Mouse (Mus musculus) G1E (cell line): ENCODE results near the gene Inhbc. TPM values are rescaled to one million over a fixed set of nuclear protein-coding genes. Genes with fewer than 3 reads are reported as not detected.
A peak's percentile ranks its signal among the peaks of the same experiment; 100 is the strongest.

Source experiments
- ATAC-seq: 2 replicates; pipeline ENCODE4 v1.8.0; 2016; ENCODE audit warnings: mild to moderate bottlenecking; ENCODE audit not compliant: insufficient number of reproducible peaks, poor library complexity, low FRiP score, severe bottlenecking; ENCODE audit errors: extremely low read depth
- DNase-seq: peaks from one replicate; pipeline ENCODE4 v3.0.0; 2012; ENCODE audit warnings: low spot score
- H3K27me3 ChIP-seq: 2 replicates; pipeline ENCODE4 v1.6.1; 2012; ENCODE audit warnings: mild to moderate bottlenecking, low read length, inconsistent platforms; ENCODE audit not compliant: insufficient read depth
- H3K36me3 ChIP-seq: replicated peaks from 2 replicates; pipeline ENCODE3; 2012; ENCODE audit warnings: mild to moderate bottlenecking, inconsistent platforms
- H3K4me1 ChIP-seq: 2 replicates; pipeline ENCODE4 v1.6.1; 2012; ENCODE audit warnings: low read depth, low read length, inconsistent platforms, mixed read lengths; ENCODE audit not compliant: insufficient read depth
- H3K4me3 ChIP-seq: 2 replicates; pipeline ENCODE4 v1.5.1; 2012; ENCODE audit warnings: low read depth, mild to moderate bottlenecking, inconsistent platforms, low read length, moderate library complexity, mixed read lengths
- H3K9me3 ChIP-seq: replicated peaks from 2 replicates; pipeline ENCODE4 v1.6.1; 2012; ENCODE audit warnings: inconsistent platforms
- CTCF ChIP-seq: IDR thresholded peaks from 2 replicates; pipeline ENCODE4 v1.5.1; 2012; ENCODE audit warnings: low read depth, low read length, inconsistent platforms, mixed read lengths
- GATA1 ChIP-seq: IDR thresholded peaks from 2 replicates; pipeline ENCODE4 v1.6.1; 2012; ENCODE audit warnings: borderline replicate concordance, low read length, inconsistent platforms, mixed read lengths
- GATA2 ChIP-seq: IDR thresholded peaks from 2 replicates; pipeline ENCODE4 v1.6.1; 2012; ENCODE audit warnings: low read depth, low read length, inconsistent platforms, borderline replicate concordance
- POLR2AphosphoS5 ChIP-seq: IDR thresholded peaks from 2 replicates; pipeline ENCODE4 v1.6.1; 2012; ENCODE audit warnings: low read depth, low read length, inconsistent platforms; ENCODE audit not compliant: insufficient replicate concordance
- TAL1 ChIP-seq: conservative IDR thresholded peaks from 2 replicates; pipeline ENCODE4 v1.6.1; 2012; ENCODE audit warnings: low read depth, low read length, inconsistent platforms, mixed read lengths
- polyA plus RNA-seq: library from polyadenylated mRNA; stranded (reverse); fragments of >175 nt; gene quantifications from 2 replicates; pipeline ENCODE4 v1.2.3, GENCODE M21; 2012
- total RNA-seq, 2 experiments: library from RNA; stranded (forward) in 1 of 2; stranded (reverse) in 1 of 2; fragments of 200-1000 nt in 1 of 2; fragments of >200 nt in 1 of 2; fragmentation: Nextera tagmentation in 1 of 2; gene quantifications; 2 replicates each; pipeline ENCODE4 v1.2.3; 2014 to 2017

Gene Inhbc
- total and polyA plus RNA-seq, 3 experiments = 0.05 TPM; not detected in 2

DNA sequence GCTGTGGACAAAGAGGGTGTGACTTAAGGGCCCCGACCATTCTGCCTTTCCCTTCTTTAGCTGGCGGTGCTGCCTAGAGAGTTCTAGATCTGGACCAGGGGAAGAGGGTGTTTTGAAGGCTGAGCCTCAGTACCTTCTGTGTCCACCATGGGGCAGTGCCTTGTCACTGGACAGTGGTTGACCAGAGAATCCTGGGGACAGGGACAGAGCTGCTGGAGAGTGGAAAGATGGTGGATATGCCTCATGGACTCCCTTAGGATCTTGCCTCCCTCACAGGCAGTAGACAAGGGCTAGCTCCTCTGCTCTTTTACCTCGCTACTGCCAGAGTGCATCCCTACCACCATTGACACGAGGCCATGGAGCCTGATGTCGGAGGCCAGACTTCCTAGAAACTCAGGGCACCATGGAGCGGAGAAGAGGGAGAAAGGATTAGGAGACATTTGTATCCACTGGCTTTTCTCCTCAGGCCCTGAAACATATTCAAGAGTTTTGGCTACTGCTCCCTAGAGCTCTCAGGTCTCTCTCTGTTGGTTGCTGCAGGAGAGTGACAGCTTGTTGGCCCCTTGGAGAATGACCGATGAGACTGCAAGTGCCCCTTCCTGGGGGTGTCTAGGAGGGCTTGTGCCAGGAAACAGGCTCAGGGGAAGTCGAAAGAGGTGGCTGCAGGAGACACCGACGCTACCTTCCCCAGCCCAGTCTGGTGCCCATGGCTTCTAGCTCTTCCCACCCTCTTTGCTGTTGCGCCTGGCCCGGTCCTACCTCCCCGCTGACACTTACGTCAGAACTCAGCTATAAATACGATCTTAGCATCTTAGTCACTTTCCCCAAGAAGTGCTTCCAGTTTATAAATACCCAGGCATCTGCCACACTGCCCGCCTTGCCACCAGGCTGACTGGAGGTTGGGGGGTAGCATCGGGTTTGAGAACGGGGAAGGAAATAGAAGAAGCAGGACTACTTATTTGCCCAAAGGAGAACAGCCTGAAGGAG lies 16.0 kb downstream of the Inhbc start, which contains the start of gene Inhbe:
Gene Inhbe (minus strand): TSS at position 503 of the 987 bp plus-strand sequence.
- H3K27me3 ChIP-seq = peaks cover 71% of the 10 kb centered on the region
- H3K4me1 ChIP-seq = peaks cover 15% of the 10 kb centered on the region
- DNase-seq (no peak), ATAC-seq (no peak)
- H3K9me3 ChIP-seq = no peaks in the 10 kb centered on the region
- H3K4me3 ChIP-seq = no peak within 1 kb of the TSS
- no peaks in the 10 kb centered on the region for H3K36me3 ChIP-seq
- TF ChIP-seq GATA1 (no peak), CTCF (no peak), GATA2 (no peak), POLR2AphosphoS5 (no peak), TAL1 (no peak)

- Histone ChIP-seq H3K4me3 (no peak overlapping the region), H3K27me3 (peaks cover 68% of the 10 kb centered on the region), H3K4me1 (peaks cover 17% of the 10 kb centered on the region), H3K36me3 (no peaks in the 10 kb centered on the region), H3K9me3 (no peaks in the 10 kb centered on the region)
- no peak for ATAC-seq
- DNase-seq = no peak
- no peak for TF ChIP-seq CTCF
- TF ChIP-seq GATA2 = no peak
- TF ChIP-seq TAL1 = no peak
- TF ChIP-seq GATA1 = no peak
- no peak for TF ChIP-seq POLR2AphosphoS5
These were observed 17.5 kb downstream of the Inhbc start for GRCm38 (mm10) chr10:127352766-127353165.

- Histone ChIP-seq H3K27me3 (peaks cover 62% of the 10 kb centered on the region), H3K9me3 (no peaks in the 10 kb centered on the region), H3K4me1 (peaks cover 17% of the 10 kb centered on the region), H3K36me3 (no peaks in the 10 kb centered on the region), H3K4me3 (no peak overlapping the region)
- TF ChIP-seq GATA1 = no peak
- no peak for TF ChIP-seq TAL1
- no peak for TF ChIP-seq POLR2AphosphoS5
- no peak for DNase-seq
- no peak for ATAC-seq
These were observed 18.0 kb downstream of the Inhbc start for GRCm38 (mm10) chr10:127352187-127352586.

DNA sequence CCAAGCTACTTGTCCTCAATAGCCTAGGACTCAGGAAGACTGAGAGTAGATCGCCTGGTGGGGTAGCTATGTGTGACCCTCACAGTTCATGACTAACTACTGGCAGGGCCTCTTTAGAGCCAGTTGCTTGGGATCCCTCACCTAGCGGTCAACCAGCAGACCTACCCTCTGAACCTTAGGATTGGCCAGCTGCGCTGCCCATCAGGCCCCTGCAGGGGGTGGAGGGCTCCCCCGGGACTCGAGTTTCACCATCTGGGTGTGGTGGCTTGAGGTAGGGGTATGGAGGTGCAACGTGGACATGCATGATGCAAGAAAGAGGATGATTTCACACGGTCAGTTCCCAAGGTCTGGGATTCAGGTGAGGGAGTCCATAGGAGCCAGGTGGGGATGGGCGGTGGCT lies 18.5 kb downstream of the Inhbc start:
- DNase-seq (no peak), ATAC-seq (no peak)
- Histone ChIP-seq H3K9me3 (no peaks in the 10 kb centered on the region), H3K4me3 (no peak overlapping the region), H3K27me3 (peaks cover 58% of the 10 kb centered on the region), H3K4me1 (peaks cover 17% of the 10 kb centered on the region), H3K36me3 (no peaks in the 10 kb centered on the region)
- no peak for TF ChIP-seq CTCF
- TF ChIP-seq TAL1 = no peak
- no peak for TF ChIP-seq POLR2AphosphoS5
- no peak for TF ChIP-seq GATA1
- TF ChIP-seq GATA2 = no peak

- ATAC-seq (no peak), DNase-seq (no peak)
- H3K4me1 ChIP-seq = peaks cover 17% of the 10 kb centered on the region
- no peak for TF ChIP-seq CTCF
- no peak for TF ChIP-seq GATA2
- no peak for TF ChIP-seq POLR2AphosphoS5
- TF ChIP-seq TAL1 = no peak
- no peak for TF ChIP-seq GATA1
- no peaks in the 10 kb centered on the region for H3K36me3 ChIP-seq
- H3K27me3 ChIP-seq = peaks cover 56% of the 10 kb centered on the region
- no peak overlapping the region for H3K4me3 ChIP-seq
- H3K9me3 ChIP-seq = no peaks in the 10 kb centered on the region
These were observed 19.0 kb downstream of the Inhbc start for GRCm38 (mm10) chr10:127351285-127351595.

DNA sequence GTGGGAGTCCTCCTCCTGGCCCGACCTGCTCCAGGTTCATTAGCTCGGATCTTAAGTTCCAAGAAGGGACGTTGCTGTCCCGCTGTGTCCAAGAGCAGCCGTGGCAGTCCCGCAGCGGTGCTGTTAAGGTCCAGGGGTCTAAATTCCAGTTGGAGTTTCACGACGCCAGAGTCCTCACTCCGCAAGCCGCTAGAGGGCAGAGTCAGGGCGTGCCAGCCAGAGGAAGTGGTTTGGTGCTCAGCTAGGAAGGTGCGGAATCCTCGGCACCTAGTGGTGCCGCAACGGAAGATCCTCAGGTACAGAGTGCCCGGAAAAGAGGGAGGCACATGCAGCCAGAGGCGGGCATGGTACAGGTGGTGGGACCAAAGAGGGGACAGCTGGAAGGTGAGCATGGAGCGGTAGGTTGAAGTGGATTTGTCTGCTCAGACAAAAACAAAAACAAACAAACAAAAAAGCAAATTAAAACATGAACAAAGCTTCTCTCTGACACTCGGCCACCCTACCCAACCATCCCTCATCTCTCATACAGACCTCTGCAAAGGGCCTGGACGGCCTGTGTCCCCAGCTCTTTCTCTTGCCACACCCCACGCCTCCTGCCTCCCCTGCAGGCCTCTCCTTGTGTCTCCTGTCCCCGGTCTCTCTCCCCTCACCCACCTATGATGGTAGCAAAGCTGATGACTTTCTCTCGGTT lies 19.5 kb downstream of the Inhbc start:
- Histone ChIP-seq H3K27me3 (peaks cover 51% of the 10 kb centered on the region), H3K36me3 (no peaks in the 10 kb centered on the region), H3K4me3 (peak overlapping the region; percentile 49; the same call in 1 of the 2 replicates), H3K9me3 (no peaks in the 10 kb centered on the region), H3K4me1 (peaks cover 17% of the 10 kb centered on the region)
- DNase-seq = peak; percentile 64
- ATAC-seq = peak; percentile 57
- no peak for TF ChIP-seq GATA2
- TF ChIP-seq CTCF = peak; percentile 58
